16 mouse cellular contexts compared by ENCODE assay signal in the genomic region with DNA sequence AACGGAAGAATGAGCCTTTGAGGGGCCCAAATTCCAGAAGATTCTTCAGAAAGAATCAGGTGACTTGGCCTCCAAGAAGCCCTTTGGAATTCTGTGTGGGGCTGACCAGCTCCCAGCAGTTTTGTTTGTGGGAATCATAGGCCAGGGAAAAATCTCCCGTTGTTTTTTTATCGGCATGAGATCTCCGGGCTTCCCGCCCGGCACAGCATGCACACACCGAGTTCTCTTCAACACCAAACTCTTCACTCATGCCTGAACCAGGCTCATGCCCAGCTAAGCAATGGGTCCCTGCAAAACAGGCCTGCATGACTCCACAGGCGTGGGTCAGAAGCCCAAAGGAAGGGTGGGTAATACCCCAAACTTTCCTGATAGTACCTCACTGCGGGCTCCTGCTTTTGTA. TPM values are rescaled to one million over a fixed set of nuclear protein-coding genes. Genes with fewer than 3 reads are reported as not detected.
DNase-seq lines count a peak whose midpoint lies in the region; ATAC-seq and TF ChIP-seq lines count a peak whose summit lies in the region.
"Had no signal": no experiment of that assay in that cellular context is flagged by ENCODE, and none has a peak within 500 bp of the region (broad histone marks: within the 10 kb centered on the region; RNA-seq: fewer than 3 reads in every experiment).

No protein-coding gene starts in this region.

- DNase-seq in heart, embryonic 10.5 days (ENCODE audit: low spot score), result no peak
- no peak for DNase-seq in heart, adult 8-10 months (ENCODE audit: low spot score)
- DNase-seq in liver, embryonic 11.5 days (ENCODE audit: low spot score), result no peak
- no peak for DNase-seq in liver
- no peak for DNase-seq in spleen, adult 12 weeks (ENCODE audit: low spot score)
- no peak for DNase-seq in forebrain, postnatal 0 days
- DNase-seq in hindbrain, embryonic 10.5 days (ENCODE audit: low spot score), result no peak
- DNase-seq: cerebellum, adult 11 months; layer of hippocampus, adult 9-11 months; lung, postnatal 14 days; right cerebral cortex, adult 18-20 months had no signal

- no peak for TF ChIP-seq CTCF in intestine, postnatal 0 days (IDR thresholded peaks at IDR 0.05; ENCODE audit: low read depth)
- no peak for TF ChIP-seq CTCF in forebrain, postnatal 0 days (IDR thresholded peaks at IDR 0.05; ENCODE audit: low read depth)

- H3K27me3 ChIP-seq in heart, embryonic 10.5 days (ENCODE audit: insufficient read depth, poor library complexity, severe bottlenecking), result no peaks in the 10 kb centered on the region
- H3K27me3 ChIP-seq in liver, embryonic 11.5 days (replicated peaks; ENCODE audit: control insufficient read depth, insufficient read depth, low read length), result no peaks in the 10 kb centered on the region
- H3K27me3 ChIP-seq in intestine, postnatal 0 days (replicated peaks; ENCODE audit: control insufficient read depth, insufficient read depth, low read length), result no peaks in the 10 kb centered on the region
- H3K27me3 ChIP-seq in forebrain, postnatal 0 days (ENCODE audit: insufficient read depth, low read length), result no peaks in the 10 kb centered on the region
- no peaks in the 10 kb centered on the region for H3K27me3 ChIP-seq in hindbrain, embryonic 10.5 days (ENCODE audit: insufficient read depth, poor library complexity, severe bottlenecking)
- H3K27me3 ChIP-seq: kidney, embryonic 15.5 days; limb, embryonic 13.5 days had no signal

- peaks cover 3% of the 10 kb centered on the region; the same call in 1 of the 2 replicates for H3K36me3 ChIP-seq in heart, embryonic 10.5 days
- H3K36me3 ChIP-seq in liver, embryonic 11.5 days (ENCODE audit: control insufficient read depth, insufficient read depth, low read length), result no peaks in the 10 kb centered on the region
- H3K36me3 ChIP-seq in intestine, postnatal 0 days (ENCODE audit: control insufficient read depth, insufficient read depth), result no peaks in the 10 kb centered on the region; the same call in 1 of the 2 replicates
- peaks cover 45% of the 10 kb centered on the region for H3K36me3 ChIP-seq in forebrain, postnatal 0 days (ENCODE audit: insufficient read depth)
- H3K36me3 ChIP-seq in hindbrain, embryonic 10.5 days, result no peaks in the 10 kb centered on the region
- H3K36me3 ChIP-seq: midbrain, embryonic 10.5 days had no signal

- no peak overlapping the region for H3K9ac ChIP-seq in liver, embryonic 11.5 days (ENCODE audit: low read depth, low read length)
- no peak overlapping the region for H3K9ac ChIP-seq in intestine, postnatal 0 days (ENCODE audit: low read depth, low read length)
- no peak overlapping the region for H3K9ac ChIP-seq in forebrain, postnatal 0 days
- H3K9ac ChIP-seq: kidney, embryonic 15.5 days; limb, embryonic 13.5 days had no signal

- peak overlapping the region; percentile 46 for H3K4me2 ChIP-seq in liver, embryonic 11.5 days
- H3K4me2 ChIP-seq in intestine, postnatal 0 days (replicated peaks; ENCODE audit: low read depth), result peak overlapping the region; percentile 47
- H3K4me2 ChIP-seq in forebrain, postnatal 0 days (ENCODE audit: low read depth), result no peak overlapping the region
- H3K4me2 ChIP-seq: kidney, embryonic 15.5 days; limb, embryonic 13.5 days had no signal

- peak overlapping the region; percentile 76 for H3K27ac ChIP-seq in heart, embryonic 10.5 days
- peak overlapping the region; percentile 64; the same call in 1 of the 2 replicates for H3K27ac ChIP-seq in liver, embryonic 11.5 days (ENCODE audit: low read depth, low read length)
- H3K27ac ChIP-seq in intestine, postnatal 0 days (ENCODE audit: low read depth, low read length), result 0 out of 2 replicates have a peak overlapping the region, but pooled peaks have one; percentile 9
- H3K27ac ChIP-seq in forebrain, postnatal 0 days (ENCODE audit: low read depth, low read length), result no peak overlapping the region
- no peak overlapping the region; the same call in 1 of the 2 replicates for H3K27ac ChIP-seq in hindbrain, embryonic 10.5 days
- H3K27ac ChIP-seq: hindbrain, postnatal 0 days; kidney, embryonic 15.5 days; limb, embryonic 13.5 days; midbrain, embryonic 10.5 days had no signal

- no peak; the same call in 1 of the 2 replicates for ATAC-seq in liver, embryonic 11.5 days (replicated peaks; ENCODE audit: low FRiP score)
- ATAC-seq in intestine, postnatal 0 days, result 0 out of 2 replicates have a peak, but pooled peaks have one; percentile 5
- no peak for ATAC-seq in forebrain, postnatal 0 days
- ATAC-seq: hindbrain, postnatal 0 days had no signal

- peak overlapping the region; percentile 22; the same call in 1 of the 2 replicates for H3K4me3 ChIP-seq in heart, embryonic 10.5 days
- no peak overlapping the region for H3K4me3 ChIP-seq in liver, embryonic 11.5 days (ENCODE audit: low read depth, low read length)
- H3K4me3 ChIP-seq in intestine, postnatal 0 days (ENCODE audit: low read depth, low read length), result no peak overlapping the region
- no peak overlapping the region for H3K4me3 ChIP-seq in forebrain, postnatal 0 days (ENCODE audit: low read depth, low read length)
- H3K4me3 ChIP-seq in hindbrain, embryonic 10.5 days, result no peak overlapping the region
- H3K4me3 ChIP-seq: kidney, embryonic 15.5 days; limb, embryonic 13.5 days; midbrain, embryonic 10.5 days had no signal

- WGBS in heart, embryonic 10.5 days, result 21% methylated on average over 9 of the region's 9 CpGs
- 56% methylated on average over 9 of the region's 9 CpGs for WGBS in liver, embryonic 11.5 days
- 65% methylated on average over 9 of the region's 9 CpGs for WGBS in intestine, postnatal 0 days
- WGBS in forebrain, postnatal 0 days, result 77% methylated on average over 9 of the region's 9 CpGs
- WGBS in hindbrain, embryonic 10.5 days, result 74% methylated on average over 9 of the region's 9 CpGs

- peaks cover 96% of the 10 kb centered on the region for H3K4me1 ChIP-seq in heart, embryonic 10.5 days
- H3K4me1 ChIP-seq in liver, embryonic 11.5 days (replicated peaks; ENCODE audit: control insufficient read depth, insufficient read depth, low read length), result peaks cover 52% of the 10 kb centered on the region
- 0 out of 2 replicates have a peak, but pooled peaks cover 6% of the 10 kb centered on the region for H3K4me1 ChIP-seq in intestine, postnatal 0 days (replicated peaks; ENCODE audit: control insufficient read depth, insufficient read depth, low read length)
- H3K4me1 ChIP-seq in forebrain, postnatal 0 days (ENCODE audit: insufficient read depth), result no peaks in the 10 kb centered on the region
- H3K4me1 ChIP-seq in hindbrain, embryonic 10.5 days (replicated peaks), result peaks cover 27% of the 10 kb centered on the region

- no peaks in the 10 kb centered on the region for H3K9me3 ChIP-seq in heart, embryonic 10.5 days
- no peaks in the 10 kb centered on the region for H3K9me3 ChIP-seq in liver, embryonic 11.5 days (ENCODE audit: control insufficient read depth, low read length)
- H3K9me3 ChIP-seq in intestine, postnatal 0 days (ENCODE audit: control insufficient read depth), result no peaks in the 10 kb centered on the region
- H3K9me3 ChIP-seq in forebrain, postnatal 0 days (ENCODE audit: low read length), result no peaks in the 10 kb centered on the region
- H3K9me3 ChIP-seq in hindbrain, embryonic 10.5 days, result no peaks in the 10 kb centered on the region
- H3K9me3 ChIP-seq: kidney, embryonic 15.5 days; limb, embryonic 13.5 days; midbrain, embryonic 10.5 days had no signal

RNA-seq across cellular contexts. Expression of a gene that starts 32.3 kb away (rescaled TPM):
- 26.5 and 30.1 TPM in 2 replicates for polyA plus RNA-seq in heart, embryonic 10.5 days (2016; fragmentation: Nextera tagmentation; extraction: Ambion mirVana)
- total RNA-seq in heart, adult 8-10 months (2022), result 10 to 100 TPM; 38.6 to 50.6 (median 50.1) TPM
- polyA plus RNA-seq in liver, embryonic 11.5 days (2014; fragmentation: Nextera tagmentation; extraction: Ambion mirVana), result 15.0 and 17.3 TPM in 2 replicates
- polyA plus RNA-seq in intestine, postnatal 0 days (2015; fragmentation: Nextera tagmentation; extraction: Ambion mirVana), result 12.0 and 12.4 TPM in 2 replicates
- 58.2 and 67.9 TPM in 2 replicates for total RNA-seq in forebrain, postnatal 0 days (2014; rRNA removed)
- polyA plus RNA-seq in forebrain, postnatal 0 days (2015; fragmentation: Nextera tagmentation; extraction: Ambion mirVana), result 132 and 165 TPM in 2 replicates
- polyA plus RNA-seq in hindbrain, embryonic 10.5 days (2016; fragmentation: Nextera tagmentation; extraction: Ambion mirVana), result 19.3 and 23.7 TPM in 2 replicates

Comparison
In these comparisons a context has a peak if more than half of its experiments do, and no peak if none do; other contexts are left out.
1. H3K27ac ChIP-seq: peak in heart, embryonic 10.5 days (single experiment), liver, embryonic 11.5 days (single experiment) and intestine, postnatal 0 days (single experiment); none in forebrain, postnatal 0 days (single experiment) and hindbrain, embryonic 10.5 days (single experiment).